Mouse (Mus musculus) neutrophil, adult 83 days (primary cell): ENCODE measurements around the gene Stap2. TPM values are rescaled to one million over a fixed set of nuclear protein-coding genes. Genes with fewer than 3 reads are reported as not detected.

Experiments used
- total RNA-seq, 2 experiments: library from RNA; stranded (reverse); gene quantifications; one replicate each; pipeline ENCODE4 v1.2.4; 2023

Gene Stap2
- 1 to 10 TPM; 1.2 to 1.4 TPM for total RNA-seq

GRCm38 (mm10) chr17:56005415-56006061 lies at the start of gene Stap2, which contains the start of gene Mpnd:
TSS of gene Stap2 (minus strand) at chr17:56005584.
TSS of gene Mpnd (plus strand) at chr17:56005711.

DNA sequence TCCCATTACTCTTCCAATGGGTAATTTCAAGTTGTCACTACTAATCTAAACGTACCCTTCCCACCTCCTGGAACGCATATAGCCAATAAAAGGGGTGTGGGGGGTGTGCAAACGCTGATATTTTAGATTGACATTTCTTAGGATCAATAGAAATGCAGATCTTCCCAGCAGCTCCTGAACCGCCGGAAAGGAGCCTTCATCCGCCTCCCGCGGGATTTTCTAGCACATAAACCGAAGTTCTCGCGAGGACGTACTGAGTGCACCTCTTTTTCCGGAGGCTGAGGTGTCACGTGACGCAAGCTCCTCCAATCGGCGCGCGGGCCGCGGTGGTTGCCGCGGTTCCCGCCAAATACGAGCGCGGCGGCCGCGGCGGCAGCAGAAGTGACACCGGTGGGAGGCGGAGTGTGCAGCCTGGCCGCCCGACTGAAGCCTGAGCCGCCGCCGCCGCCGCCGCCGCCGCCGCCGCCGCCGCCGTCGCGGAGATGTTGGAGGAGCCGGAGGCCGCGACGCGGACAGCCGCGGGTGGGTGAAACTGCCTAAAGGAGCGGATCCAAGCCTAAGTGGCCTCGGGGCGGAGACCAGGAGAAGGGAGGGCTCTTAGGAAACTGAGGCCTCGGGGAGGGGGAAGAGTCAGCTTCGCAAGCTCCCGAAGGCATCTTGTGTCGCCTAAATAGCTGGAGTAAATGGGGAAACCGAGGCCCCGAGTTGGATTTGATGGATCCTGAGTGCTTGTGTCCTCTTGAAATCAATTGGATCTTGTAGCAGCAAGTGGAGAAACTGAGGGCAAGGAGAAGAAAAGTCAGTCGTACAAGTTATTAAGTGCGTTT lies 34.9 kb upstream of the Stap2 start, which contains the start of gene Chaf1a:
Gene Chaf1a, plus strand, starts transcription at position 410 of the 827 bp plus-strand sequence.

GRCm38 (mm10) chr17:56036176-56036900 lies 31.0 kb upstream of the Stap2 start, which contains the start of gene Sh3gl1:
TSS of gene Sh3gl1 (minus strand) at chr17:56036635.

DNA sequence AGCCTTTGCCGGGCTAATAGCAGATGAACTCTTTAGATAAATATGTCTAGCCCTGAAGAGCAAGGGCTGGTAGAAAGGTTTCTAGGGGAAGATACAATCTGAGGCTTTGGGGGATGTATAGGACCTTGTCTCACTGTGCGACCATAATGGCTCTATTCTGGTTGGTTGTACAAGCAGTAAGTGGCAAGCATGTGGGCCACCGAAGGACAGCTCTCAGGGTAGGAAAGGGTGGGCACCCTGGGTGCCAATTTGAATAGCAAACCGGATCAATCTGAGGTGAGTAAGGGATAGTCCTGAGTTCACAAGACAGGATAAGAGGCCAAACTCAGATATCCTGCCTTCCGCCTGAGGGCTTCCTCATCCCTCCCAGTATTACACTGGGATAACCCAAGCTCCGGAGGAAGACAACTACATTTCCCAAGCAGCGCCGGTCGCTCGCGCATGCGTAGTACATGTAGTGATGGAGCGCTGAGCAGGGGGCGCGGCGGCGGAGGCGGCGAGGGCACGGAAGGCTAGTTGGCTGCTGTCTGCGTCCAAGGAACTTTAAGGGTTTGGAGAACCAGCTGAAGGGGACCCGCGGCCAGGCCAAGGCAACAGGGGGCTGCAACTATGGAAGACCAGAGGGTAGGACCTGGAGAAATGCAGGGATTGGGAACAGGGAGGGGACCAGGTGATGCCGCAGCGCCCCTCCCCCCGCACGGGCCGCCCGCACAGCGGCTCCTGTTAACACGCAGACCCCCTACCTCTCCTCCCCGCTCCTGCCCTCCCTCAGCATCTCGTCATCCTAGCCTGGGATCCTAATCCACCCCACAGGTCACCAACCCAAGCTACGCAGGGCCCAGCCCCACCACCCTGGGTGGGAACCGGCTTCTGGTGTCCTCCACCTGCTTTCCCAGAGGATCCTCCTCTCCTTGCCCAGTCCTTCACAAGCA lies 19.1 kb downstream of the Stap2 start, which contains the start of gene Fsd1:
Gene Fsd1, plus strand, starts transcription at position 480 of the 932 bp plus-strand sequence.

GRCm38 (mm10) chr17:55969966-55970891 lies 35.2 kb downstream of the Stap2 start, which contains the start of gene Shd:
TSS of gene Shd (plus strand) at chr17:55970467.

DNA sequence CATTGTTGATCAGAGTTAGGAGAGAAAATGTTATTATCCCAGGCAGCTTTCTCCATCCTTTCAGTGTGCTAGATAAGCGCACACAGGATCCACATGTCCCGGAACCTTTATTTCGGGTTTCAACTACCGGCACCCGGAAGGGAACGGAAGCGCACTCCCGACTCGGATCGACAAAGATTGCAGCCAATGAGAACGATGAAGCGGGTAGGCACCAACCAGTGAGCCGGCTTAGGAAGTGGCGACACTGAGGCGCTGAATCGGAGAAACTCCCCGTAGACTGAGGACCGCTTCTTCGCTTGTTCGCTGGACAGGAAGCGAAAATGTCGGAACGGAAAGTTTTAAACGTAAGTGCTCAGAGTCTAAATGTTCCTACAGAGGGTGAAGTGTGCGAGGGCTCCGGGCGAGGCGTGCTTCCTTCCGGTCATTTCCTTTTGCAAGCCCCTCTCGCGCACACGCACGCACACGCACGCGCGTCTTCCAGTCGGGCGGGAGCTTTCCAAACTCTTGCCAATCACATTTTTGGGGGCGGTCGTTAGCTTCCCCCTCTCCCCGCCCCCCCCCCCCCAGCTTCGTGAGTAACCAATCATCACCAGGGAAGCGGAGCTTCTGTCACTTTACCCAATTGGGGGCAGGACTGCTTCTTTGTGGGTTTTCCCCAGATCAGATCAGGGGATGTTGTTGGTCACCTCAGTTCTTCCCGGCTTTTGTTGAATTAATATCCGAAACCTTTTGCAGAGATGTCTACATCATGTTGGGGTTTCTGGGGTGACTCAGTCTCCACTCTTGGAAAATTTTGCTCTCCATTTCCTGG lies 46.3 kb downstream of the Stap2 start, which contains the start of gene Yju2:
Gene Yju2, plus strand, starts transcription at position 182 of the 811 bp plus-strand sequence.

GRCm38 (mm10) chr17:55952447-55953027 lies 52.8 kb downstream of the Stap2 start, which contains the start of gene Ebi3:
TSS of gene Ebi3 (plus strand) at chr17:55952640.

GRCm38 (mm10) chr17:55949400-55949799 lies 56.0 kb downstream of the Stap2 start, which contains the start of gene Zfp119b:
TSS of gene Zfp119b (minus strand) at chr17:55949500.

Other genes with a start within 250 kb of the Stap2 start
- gene Zfp119a, start 126.7 kb downstream of the Stap2 start, total RNA-seq = 1 to 10 TPM; 2.2 to 3.1 TPM
- gene Zfp959, start 113.5 kb downstream of the Stap2 start, total RNA-seq = 1 to 10 TPM; 5.9 to 8.4 TPM
- gene Zfp119b, start 56.1 kb downstream of the Stap2 start, total RNA-seq = 1 to 10 TPM; 3.8 to 4.2 TPM
- gene Ebi3, start 52.9 kb downstream of the Stap2 start, total RNA-seq = 100 to 1,000 TPM; 139 to 149 TPM
- gene Yju2, start 46.5 kb downstream of the Stap2 start, total RNA-seq = 10 to 100 TPM; 21.2 to 21.7 TPM
- 1 to 10 TPM in 1 of 2 experiments, under 1 TPM in 1; 0.94 to 1.2 TPM for gene Shd, start 35.1 kb downstream of the Stap2 start, total RNA-seq
- gene Fsd1, start 19.1 kb downstream of the Stap2 start, total RNA-seq = not detected
- 10 to 100 TPM; 33.3 to 34.0 TPM for gene Mpnd, start 127 bp upstream of the Stap2 start, total RNA-seq
- 10 to 100 TPM; 56.9 to 59.5 TPM for gene Sh3gl1, start 31.1 kb upstream of the Stap2 start, total RNA-seq
- 10 to 100 TPM; 20.0 to 29.1 TPM for gene Chaf1a, start 34.9 kb upstream of the Stap2 start, total RNA-seq
- 10 to 100 TPM; 24.1 to 29.2 TPM for gene Ubxn6, start 69.4 kb upstream of the Stap2 start, total RNA-seq
- gene Hdgfl2, start 74.0 kb upstream of the Stap2 start, total RNA-seq = 10 to 100 TPM; 49.3 to 54.5 TPM
- under 1 TPM; 0.28 to 0.49 TPM for gene Plin4, start 104.2 kb upstream of the Stap2 start, total RNA-seq
- 1 to 10 TPM in 1 of 2 experiments, under 1 TPM in 1; 0.94 to 1.9 TPM for gene Plin5, start 112.0 kb upstream of the Stap2 start, total RNA-seq
- gene Lrg1, start 116.4 kb upstream of the Stap2 start, total RNA-seq = 100 to 1,000 TPM; 184 to 229 TPM
- 1 to 10 TPM; 5.7 to 5.8 TPM for gene Sema6b, start 134.8 kb upstream of the Stap2 start, total RNA-seq
- gene Tnfaip8l1, start 156.9 kb upstream of the Stap2 start, total RNA-seq = 1 to 10 TPM; 2.2 to 2.3 TPM
- gene Mydgf, start 178.3 kb upstream of the Stap2 start, total RNA-seq = 10 to 100 TPM; 30.2 to 32.1 TPM
- 10 to 100 TPM; 34.8 to 38.4 TPM for gene Dpp9, start 213.3 kb upstream of the Stap2 start, total RNA-seq